Mouse (Mus musculus) midbrain, embryonic 10.5 days (tissue): ENCODE results near the gene Slc25a17. TPM values are rescaled to one million over a fixed set of nuclear protein-coding genes. Genes with fewer than 3 reads are reported as not detected.

Experiments
- DNase-seq: peaks from one replicate; pipeline ENCODE4 v3.0.0-alpha.2; 2017; ENCODE audit warnings: low spot score
- H3K27ac ChIP-seq: fragments of 300-500 bp; sonication (generic); replicated peaks from 2 replicates; pipeline ENCODE4 v1.5.1; 2016; ENCODE audit warnings: mild to moderate bottlenecking
- H3K27me3 ChIP-seq: fragments of 300-500 bp; sonication (generic); 2 replicates; pipeline ENCODE4 v1.6.1; 2016; ENCODE audit warnings: low read depth, mild to moderate bottlenecking; ENCODE audit not compliant: poor library complexity, severe bottlenecking
- H3K36me3 ChIP-seq: fragments of 300-500 bp; sonication (generic); 2 replicates; pipeline ENCODE4 v1.6.1; 2016; ENCODE audit warnings: mild to moderate bottlenecking, moderate library complexity
- H3K4me1 ChIP-seq: fragments of 300-500 bp; sonication (generic); 2 replicates; pipeline ENCODE4 v1.6.1; 2016
- H3K4me3 ChIP-seq: fragments of 300-500 bp; sonication (generic); 2 replicates; pipeline ENCODE4 v1.5.1; 2016; ENCODE audit warnings: mild to moderate bottlenecking, moderate library complexity
- H3K9me3 ChIP-seq: fragments of 300-500 bp; sonication (generic); replicated peaks from 2 replicates; pipeline ENCODE4 v1.6.1; 2016; ENCODE audit warnings: mild to moderate bottlenecking
- WGBS: fragments of 180-500 bp; shearing (Covaris S2); methylation state at CpG from one replicate; pipeline ENCODE4 v1.1.7; 2016; 5-methylcytosine and 5-hydroxymethylcytosine counted together
- polyA plus RNA-seq: library from polyadenylated mRNA; unstranded; fragments of >200 nt; fragmentation: Nextera tagmentation; extraction: Ambion mirVana; gene quantifications from 2 replicates; pipeline ENCODE4 v1.2.1, GENCODE M21; 2016

Gene Slc25a17
- 91.3 and 107 TPM in 2 replicates for polyA plus RNA-seq

GRCm38 (mm10) chr15:81360345-81361021, at the start of gene Slc25a17:
Slc25a17 (minus strand) TSS chr15:81360812.
- DNase-seq = peak; percentile 96
- under 1% methylated on average over 30 of the region's 30 CpGs for WGBS
- H3K4me1 ChIP-seq = peaks cover 40% of the 10 kb centered on the region
- peak within 1 kb of the TSS; percentile 77 for H3K4me3 ChIP-seq
- peak within 1 kb of the TSS; percentile 89 for H3K27ac ChIP-seq
- H3K27me3 ChIP-seq = no peaks in the 10 kb centered on the region
- peaks cover 34% of the 10 kb centered on the region for H3K36me3 ChIP-seq
- no peaks in the 10 kb centered on the region for H3K9me3 ChIP-seq

DNA sequence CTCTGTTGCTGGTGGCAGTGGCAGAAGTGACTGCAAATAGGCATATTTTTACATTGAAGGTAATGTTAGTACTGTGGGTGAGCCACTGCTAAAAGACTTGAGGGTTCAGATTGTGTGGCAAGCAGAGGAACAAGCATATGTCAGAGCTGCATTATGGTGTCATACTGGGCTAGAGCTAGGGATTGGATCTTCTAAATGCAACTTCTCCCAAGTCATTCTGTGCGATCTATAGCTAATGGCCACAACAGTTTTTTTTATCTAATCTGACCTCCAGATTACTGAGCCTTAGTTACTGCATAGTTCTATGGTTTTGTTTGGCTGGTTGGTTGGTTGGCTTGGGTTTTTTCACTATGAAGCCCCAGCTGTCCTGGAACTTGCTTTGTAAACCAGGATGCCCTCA, 47.6 kb upstream of the Slc25a17 start, which contains the start of gene Dnajb7:
TSS of gene Dnajb7 (minus strand) at position 101 of the 400 bp plus-strand sequence.
- WGBS = 94% methylated on average over 1 of the region's 1 CpGs
- Histone ChIP-seq H3K27me3 (no peaks in the 10 kb centered on the region), H3K9me3 (no peaks in the 10 kb centered on the region), H3K4me1 (no peaks in the 10 kb centered on the region), H3K27ac (no peak within 1 kb of the TSS), H3K4me3 (no peak within 1 kb of the TSS), H3K36me3 (0 out of 2 replicates have a peak, but pooled peaks cover 5% of the 10 kb centered on the region)
- no peak for DNase-seq

GRCm38 (mm10) chr15:81405008-81405407, 44.4 kb upstream of the Slc25a17 start:
- 84% methylated on average over 3 of the region's 3 CpGs for WGBS
- H3K4me3 ChIP-seq = no peak overlapping the region
- H3K27me3 ChIP-seq = no peaks in the 10 kb centered on the region
- no peak overlapping the region for H3K27ac ChIP-seq
- H3K36me3 ChIP-seq = 0 out of 2 replicates have a peak, but pooled peaks cover 4% of the 10 kb centered on the region
- no peaks in the 10 kb centered on the region for H3K9me3 ChIP-seq
- peaks cover 11% of the 10 kb centered on the region for H3K4me1 ChIP-seq
- DNase-seq = no peak

DNA sequence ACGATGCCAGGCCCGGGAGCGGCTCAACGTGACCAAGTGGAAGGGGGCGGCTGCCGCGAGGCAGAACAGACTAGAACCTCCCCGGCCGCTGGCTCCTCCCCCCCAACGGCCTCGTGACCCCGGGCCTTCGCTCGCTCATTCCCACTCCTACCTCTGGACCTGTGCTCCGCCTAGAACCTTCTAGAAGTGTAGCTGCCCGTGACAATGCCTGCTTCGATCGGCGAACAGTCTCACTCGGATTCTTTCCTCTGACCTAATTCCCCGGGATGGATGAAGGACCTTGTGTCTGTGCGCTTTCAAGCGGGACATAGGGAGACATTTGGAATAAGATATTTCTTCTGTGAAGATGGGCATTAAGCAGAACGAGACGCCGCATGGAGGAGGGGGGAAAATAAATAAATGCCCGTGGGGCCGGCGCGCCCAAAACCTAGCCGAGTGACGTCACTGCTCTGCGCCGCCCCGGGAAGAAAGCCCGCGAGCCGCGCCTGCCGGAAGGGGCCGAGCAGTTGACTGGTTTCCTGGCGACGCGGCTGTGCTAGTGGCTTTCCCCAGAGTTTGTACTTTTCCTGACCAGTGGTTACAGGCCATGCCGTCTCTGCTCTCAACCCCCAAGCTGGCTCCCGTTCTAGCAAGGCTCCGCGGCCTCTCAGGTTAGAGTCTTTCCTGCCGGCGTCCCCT, 39.2 kb upstream of the Slc25a17 start, which contains the start of the genes St13 and Xpnpep3:
TSS of gene St13 (minus strand) at position 440 of the 678 bp plus-strand sequence.
TSS of gene Xpnpep3 (plus strand) at position 501 of the 678 bp plus-strand sequence.
- no peaks in the 10 kb centered on the region for H3K27me3 ChIP-seq
- peak within 1 kb of the TSS; percentile 90 for H3K4me3 ChIP-seq
- H3K9me3 ChIP-seq = no peaks in the 10 kb centered on the region
- DNase-seq = peak; percentile 95
- H3K4me1 ChIP-seq = peaks cover 26% of the 10 kb centered on the region
- peaks cover 18% of the 10 kb centered on the region; the same call in 1 of the 2 replicates for H3K36me3 ChIP-seq
- under 1% methylated on average over 50 of the region's 50 CpGs for WGBS
- H3K27ac ChIP-seq = peak within 1 kb of the TSS; percentile 96

- DNase-seq = no peak
- 0% methylated on average over 21 of the region's 21 CpGs for WGBS
Observed at GRCm38 (mm10) chr15:81399297-81399637, 38.7 kb upstream of the Slc25a17 start.

DNA sequence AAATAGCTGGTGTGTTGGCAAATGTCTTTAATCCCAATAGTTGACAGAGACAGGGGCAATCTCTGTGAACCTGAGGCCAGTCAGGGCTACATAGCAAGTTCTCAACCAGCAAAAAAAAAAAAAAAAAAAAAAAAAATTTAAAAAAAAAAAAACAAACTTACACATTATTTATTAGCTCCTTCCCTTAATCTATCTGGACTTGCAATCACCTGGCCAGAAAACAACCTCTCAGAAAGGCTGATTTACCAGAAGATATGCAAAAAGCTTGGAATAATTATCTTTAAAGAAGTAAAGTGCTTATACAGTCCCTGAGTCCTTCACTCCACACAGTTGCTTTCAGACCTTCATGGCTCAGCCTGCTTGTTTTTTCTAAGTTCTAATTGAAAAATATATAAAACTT, 37.6 kb upstream of the Slc25a17 start:
- Histone ChIP-seq H3K4me1 (peaks cover 26% of the 10 kb centered on the region), H3K4me3 (peak overlapping the region; percentile 90), H3K9me3 (no peaks in the 10 kb centered on the region), H3K27me3 (no peaks in the 10 kb centered on the region), H3K36me3 (peaks cover 30% of the 10 kb centered on the region), H3K27ac (no peak overlapping the region)
- DNase-seq = no peak

More at GRCm38 (mm10) chr15:81399297-81399637, 38.7 kb upstream of the Slc25a17 start:
- Histone ChIP-seq H3K27ac (peak overlapping the region; percentile 96), H3K36me3 (peaks cover 19% of the 10 kb centered on the region; the same call in 1 of the 2 replicates), H3K27me3 (no peaks in the 10 kb centered on the region), H3K4me3 (peak overlapping the region; percentile 90), H3K9me3 (no peaks in the 10 kb centered on the region), H3K4me1 (peaks cover 26% of the 10 kb centered on the region)

- Histone ChIP-seq H3K9me3 (no peaks in the 10 kb centered on the region), H3K27ac (no peak overlapping the region), H3K4me3 (no peak overlapping the region), H3K4me1 (peaks cover 15% of the 10 kb centered on the region), H3K36me3 (peaks cover 64% of the 10 kb centered on the region), H3K27me3 (no peaks in the 10 kb centered on the region)
- 90% methylated on average over 8 of the region's 8 CpGs for WGBS
- DNase-seq = no peak
Observed at GRCm38 (mm10) chr15:81394211-81394915, 33.8 kb upstream of the Slc25a17 start.

DNA sequence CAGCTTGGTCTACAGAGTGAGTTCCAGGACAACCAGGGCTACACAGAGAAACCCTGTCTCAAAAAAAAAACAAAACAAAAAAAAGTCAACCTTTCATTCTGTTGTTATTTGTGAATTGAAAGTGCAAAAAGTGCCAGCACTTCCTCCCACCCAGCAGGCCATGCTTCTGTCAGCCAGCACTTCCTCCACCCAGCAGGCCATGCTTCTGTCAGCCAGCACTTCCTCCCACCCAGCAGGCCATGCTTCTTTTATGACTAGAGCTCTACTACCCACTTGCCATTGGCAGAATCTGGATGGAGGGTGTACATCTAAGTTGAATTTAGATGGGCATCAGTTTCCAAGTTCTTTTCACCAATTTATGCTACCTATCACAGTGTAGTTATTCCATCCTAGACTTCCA, 32.4 kb upstream of the Slc25a17 start:
- no peak overlapping the region for H3K4me3 ChIP-seq
- H3K36me3 ChIP-seq = peaks cover 78% of the 10 kb centered on the region

DNA sequence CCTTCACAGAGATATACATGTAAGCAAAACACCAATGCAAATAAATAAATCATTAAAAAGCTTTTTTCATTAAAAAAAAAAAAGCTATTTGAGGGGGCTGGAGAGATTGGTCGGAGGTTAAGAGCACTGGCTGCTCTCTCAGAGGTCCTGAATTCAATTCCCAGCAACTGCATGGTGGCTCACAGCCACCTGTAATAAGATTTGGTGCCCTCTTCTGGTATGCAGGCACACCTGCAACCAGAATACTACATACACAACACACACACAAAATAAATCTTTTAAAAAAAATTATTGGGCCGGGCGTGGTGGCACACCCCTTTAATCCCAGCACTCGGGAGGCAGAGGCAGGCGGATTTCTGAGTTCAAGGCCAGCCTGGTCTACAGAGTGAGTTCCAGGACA, 25.7 kb upstream of the Slc25a17 start:
- 95% methylated on average over 5 of the region's 5 CpGs for WGBS
- H3K36me3 ChIP-seq = peaks cover 99% of the 10 kb centered on the region

More for the DNA sequence above, 32.4 kb upstream of the Slc25a17 start:
- peak; percentile 4 for DNase-seq
- Histone ChIP-seq H3K4me1 (peaks cover 7% of the 10 kb centered on the region), H3K27me3 (no peaks in the 10 kb centered on the region), H3K9me3 (no peaks in the 10 kb centered on the region), H3K27ac (no peak overlapping the region)

DNA sequence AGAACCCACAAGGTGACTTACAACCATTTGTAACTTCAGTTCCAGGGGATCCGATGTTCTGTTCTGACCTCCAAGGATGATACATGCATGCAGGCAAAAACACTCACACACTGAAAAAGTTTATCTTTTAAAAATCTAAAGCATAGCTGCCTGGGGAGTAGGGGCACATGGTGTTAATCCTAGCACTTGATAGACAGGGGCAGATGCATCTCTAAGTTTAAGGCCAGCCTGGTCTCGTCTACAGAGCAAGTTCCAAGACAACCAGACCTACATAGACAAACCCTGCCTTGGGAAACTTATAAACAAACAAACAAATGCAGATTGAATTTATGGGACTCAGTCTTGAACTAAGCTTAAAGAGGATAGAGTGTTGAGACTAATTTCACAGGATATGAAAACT, 18.2 kb upstream of the Slc25a17 start:
- peaks cover 99% of the 10 kb centered on the region for H3K36me3 ChIP-seq
- no peak overlapping the region for H3K4me3 ChIP-seq
- no peaks in the 10 kb centered on the region for H3K27me3 ChIP-seq
- 91% methylated on average over 2 of the region's 2 CpGs for WGBS
- H3K4me1 ChIP-seq = no peaks in the 10 kb centered on the region
- no peaks in the 10 kb centered on the region for H3K9me3 ChIP-seq
- no peak overlapping the region for H3K27ac ChIP-seq
- DNase-seq = no peak

More for the DNA sequence above, 25.7 kb upstream of the Slc25a17 start:
- Histone ChIP-seq H3K4me3 (no peak overlapping the region), H3K27me3 (no peaks in the 10 kb centered on the region), H3K27ac (no peak overlapping the region), H3K9me3 (no peaks in the 10 kb centered on the region), H3K4me1 (no peaks in the 10 kb centered on the region)
- DNase-seq = no peak

GRCm38 (mm10) chr15:81374621-81375020, 14.0 kb upstream of the Slc25a17 start:
- no peaks in the 10 kb centered on the region for H3K27me3 ChIP-seq
- WGBS = 93% methylated on average over 11 of the region's 11 CpGs

GRCm38 (mm10) chr15:81370356-81370755, 9.7 kb upstream of the Slc25a17 start:
- DNase-seq = no peak
- Histone ChIP-seq H3K9me3 (no peaks in the 10 kb centered on the region), H3K4me3 (no peak overlapping the region), H3K4me1 (no peaks in the 10 kb centered on the region), H3K27me3 (no peaks in the 10 kb centered on the region), H3K36me3 (peaks cover 100% of the 10 kb centered on the region), H3K27ac (no peak overlapping the region)
- WGBS = 50% methylated on average over 1 of the region's 1 CpGs

More at GRCm38 (mm10) chr15:81374621-81375020, 14.0 kb upstream of the Slc25a17 start:
- H3K4me3 ChIP-seq = no peak overlapping the region
- no peaks in the 10 kb centered on the region for H3K9me3 ChIP-seq
- H3K4me1 ChIP-seq = no peaks in the 10 kb centered on the region
- peaks cover 99% of the 10 kb centered on the region for H3K36me3 ChIP-seq
- no peak for DNase-seq
- H3K27ac ChIP-seq = no peak overlapping the region
